ENCODE assay signal across 14 mouse cellular contexts in the genomic region with DNA sequence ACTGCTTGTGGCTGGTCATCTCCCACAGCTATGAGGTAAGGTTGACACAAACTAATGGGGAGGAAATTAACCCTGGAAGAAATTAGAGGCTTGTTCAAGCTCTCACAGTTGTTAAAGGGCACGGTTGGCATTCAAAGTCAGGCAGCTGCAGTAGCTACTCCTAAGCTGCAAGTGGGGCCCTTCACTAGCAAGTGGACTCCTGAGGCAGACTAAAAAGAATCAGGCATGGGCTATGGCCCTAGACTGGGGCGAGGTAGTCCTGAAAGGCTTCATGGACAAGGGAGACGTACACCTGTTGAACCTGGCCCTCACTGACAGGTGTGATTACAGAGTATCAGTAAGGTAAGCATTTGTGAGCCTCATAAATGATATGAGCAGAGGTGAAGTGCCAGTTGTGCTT.
"Had no signal": no experiment of that assay in that cellular context is flagged by ENCODE, and none has a peak within 500 bp of the region (broad histone marks: within the 10 kb centered on the region; RNA-seq: fewer than 3 reads in every experiment).

No protein-coding gene starts in this region.

- H3K36me3 ChIP-seq: limb, embryonic 12.5 days; limb, embryonic 15.5 days; neural tube, embryonic 12.5 days; neural tube, embryonic 15.5 days had no signal

- H3K9ac ChIP-seq: limb, embryonic 12.5 days; limb, embryonic 15.5 days; liver, embryonic 14.5 days; liver, postnatal 0 days; lung, embryonic 14.5 days; neural tube, embryonic 12.5 days; neural tube, embryonic 15.5 days had no signal

- H3K9me3 ChIP-seq: limb, embryonic 12.5 days; limb, embryonic 15.5 days; neural tube, embryonic 15.5 days had no signal

- H3K27ac ChIP-seq: limb, embryonic 12.5 days; limb, embryonic 15.5 days; liver, embryonic 14.5 days; macrophage; neural tube, embryonic 12.5 days; neural tube, embryonic 15.5 days had no signal

- H3K27me3 ChIP-seq: limb, embryonic 12.5 days; limb, embryonic 15.5 days; neural tube, embryonic 12.5 days; neural tube, embryonic 15.5 days had no signal

- H3K4me1 ChIP-seq: limb, embryonic 15.5 days; neural tube, embryonic 12.5 days had no signal

- ATAC-seq: liver, postnatal 0 days; lung, postnatal 0 days had no signal

- H3K4me3 ChIP-seq: limb, embryonic 12.5 days; limb, embryonic 15.5 days; neural tube, embryonic 12.5 days; neural tube, embryonic 15.5 days had no signal

- H3K4me2 ChIP-seq: limb, embryonic 12.5 days; limb, embryonic 15.5 days; liver, embryonic 11.5 days; lung, embryonic 14.5 days; neural tube, embryonic 12.5 days; neural tube, embryonic 15.5 days had no signal

- DNase-seq: kidney, adult 18-20 months; kidney, adult 9 months; kidney, postnatal 14 days; liver, postnatal 0 days; lung, embryonic 14.5 days; thymus, postnatal 25 days had no signal
